Mouse (Mus musculus) monocyte, adult 5-6 weeks (primary cell): ENCODE data around the gene Vash2. TPM values are rescaled to one million over a fixed set of nuclear protein-coding genes. Genes with fewer than 3 reads are reported as not detected.

Experiments
- total RNA-seq: library from RNA; stranded (forward); fragments of 200-1000, 200-491, 200-594 nt; gene quantifications from 3 replicates; pipeline ENCODE4 v1.2.3, GENCODE M21; 2017

Vash2 gene
- total RNA-seq, 1 experiment from 2014 or later = not detected

Other genes starting within 250 kb of the Vash2 start
- 14.6 to 18.0 TPM (median 17.6 TPM) in 3 replicates for gene Rps6kc1, start 67.5 kb downstream of the Vash2 start, total RNA-seq
- 41.8 to 45.9 TPM (median 43.5 TPM) in 3 replicates for gene Angel2, start 54.2 kb downstream of the Vash2 start, total RNA-seq
- gene Flvcr1, start 46.9 kb upstream of the Vash2 start, total RNA-seq = 43.6 to 66.2 TPM (median 54.3 TPM) in 3 replicates
- gene Spata45, start 57.3 kb upstream of the Vash2 start, total RNA-seq = not detected in 3 replicates
- gene Tatdn3, start 83.6 kb upstream of the Vash2 start, total RNA-seq = 10.0 to 21.2 TPM (median 15.4 TPM) in 3 replicates
- 1.2 to 3.1 TPM (median 2.9 TPM) in 3 replicates for gene Nsl1, start 83.7 kb upstream of the Vash2 start, total RNA-seq
- 1.6 to 2.5 TPM (median 2.3 TPM) in 3 replicates for gene Batf3, start 118.6 kb upstream of the Vash2 start, total RNA-seq
- gene Fam71a, start 185.5 kb upstream of the Vash2 start, total RNA-seq = 0.21 to 3.1 TPM (median 1.3 TPM) in 3 replicates
- gene Atf3, start 238.7 kb upstream of the Vash2 start, total RNA-seq = 225 to 427 TPM (median 242 TPM) in 3 replicates